Mouse (Mus musculus): ENCODE measurements at regions not wholly inside any gene's neighbourhood (a gene's known extent, or its start where the extent isn't known, plus 50 kb on each side); places are given as distances from the start of the nearest gene placed in this dataset.

GRCm38 (mm10) chr2:122863343-122863970, 98.4 kb downstream of the Sqor start:
- 70% methylated on average over 15 of the region's 15 CpGs for WGBS
- no peaks in the 10 kb centered on the region for H3K36me3 ChIP-seq
- no peaks in the 10 kb centered on the region for H3K9me3 ChIP-seq (replicated peaks)
- H3K27ac ChIP-seq (replicated peaks), result no peak overlapping the region
- H3K4me1 ChIP-seq, result no peaks in the 10 kb centered on the region
- no peak overlapping the region for H3K4me3 ChIP-seq
- H3K27me3 ChIP-seq (ENCODE audit: low read depth, poor library complexity, severe bottlenecking), result no peaks in the 10 kb centered on the region
- DNase-seq (ENCODE audit: low spot score), result no peak

DNA sequence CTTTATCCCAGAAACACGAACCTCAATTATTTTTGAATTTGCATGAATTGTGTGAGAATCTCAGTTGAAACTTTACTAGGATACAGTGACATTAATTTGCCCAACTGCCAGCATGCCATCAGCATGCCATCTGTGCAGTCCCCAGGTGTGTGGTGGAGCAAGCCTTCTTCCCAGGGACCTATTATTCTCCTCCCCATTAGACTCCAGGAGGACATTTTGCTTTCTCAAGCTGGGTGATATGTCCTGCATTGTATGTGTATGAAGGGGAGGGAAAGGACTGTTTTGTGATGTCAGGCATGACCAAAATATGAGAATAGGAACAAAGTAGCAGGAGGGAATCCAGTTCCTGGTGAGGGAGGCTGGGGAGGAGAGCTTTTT, 98.9 kb downstream of the Sqor start:
- 83% methylated on average over 1 of the region's 1 CpGs for WGBS
- no peak overlapping the region for H3K4me3 ChIP-seq
- H3K9me3 ChIP-seq (replicated peaks), result no peaks in the 10 kb centered on the region
- H3K4me1 ChIP-seq, result no peaks in the 10 kb centered on the region
- H3K27ac ChIP-seq (replicated peaks), result no peak overlapping the region
- H3K27me3 ChIP-seq (ENCODE audit: low read depth, poor library complexity, severe bottlenecking), result no peaks in the 10 kb centered on the region
- no peaks in the 10 kb centered on the region for H3K36me3 ChIP-seq
- DNase-seq (ENCODE audit: low spot score), result no peak

DNA sequence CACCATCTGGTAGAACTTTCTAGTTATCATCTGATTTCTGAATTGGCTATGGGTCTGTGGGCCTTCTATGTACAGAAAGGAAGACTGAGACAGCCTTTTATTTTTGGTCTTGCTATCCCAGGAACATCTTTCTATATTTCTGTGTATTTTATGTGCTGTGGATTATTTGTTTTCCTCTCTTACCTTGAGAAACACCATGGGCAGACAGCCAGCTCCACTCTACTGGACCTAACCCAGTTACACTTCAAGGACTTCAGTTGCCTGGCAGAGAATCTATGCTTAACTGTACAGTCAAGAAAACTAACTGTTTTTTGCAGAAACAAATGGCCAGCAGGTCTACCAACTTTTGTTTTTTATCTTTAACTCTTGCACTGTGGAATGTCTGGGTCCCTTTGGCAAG, 122.1 kb downstream of the Sqor start:
- Histone ChIP-seq H3K27me3 (ENCODE audit: low read depth, poor library complexity, severe bottlenecking) (no peaks in the 10 kb centered on the region), H3K36me3 (no peaks in the 10 kb centered on the region), H3K4me3 (no peak overlapping the region), H3K9me3 (replicated peaks) (peaks cover 11% of the 10 kb centered on the region; the same call in 1 of the 2 replicates), H3K27ac (replicated peaks) (no peak overlapping the region), H3K4me1 (no peaks in the 10 kb centered on the region)
- no peak for DNase-seq (ENCODE audit: low spot score)

- Histone ChIP-seq H3K4me3 (no peak overlapping the region), H3K27me3 (ENCODE audit: low read depth, poor library complexity, severe bottlenecking) (no peaks in the 10 kb centered on the region), H3K4me1 (no peaks in the 10 kb centered on the region), H3K9me3 (replicated peaks) (peaks cover 11% of the 10 kb centered on the region; the same call in 1 of the 2 replicates), H3K36me3 (no peaks in the 10 kb centered on the region), H3K27ac (replicated peaks) (no peak overlapping the region)
- no peak for DNase-seq (ENCODE audit: low spot score)
Measured at GRCm38 (mm10) chr2:122887526-122887925, 122.5 kb downstream of the Sqor start.

DNA sequence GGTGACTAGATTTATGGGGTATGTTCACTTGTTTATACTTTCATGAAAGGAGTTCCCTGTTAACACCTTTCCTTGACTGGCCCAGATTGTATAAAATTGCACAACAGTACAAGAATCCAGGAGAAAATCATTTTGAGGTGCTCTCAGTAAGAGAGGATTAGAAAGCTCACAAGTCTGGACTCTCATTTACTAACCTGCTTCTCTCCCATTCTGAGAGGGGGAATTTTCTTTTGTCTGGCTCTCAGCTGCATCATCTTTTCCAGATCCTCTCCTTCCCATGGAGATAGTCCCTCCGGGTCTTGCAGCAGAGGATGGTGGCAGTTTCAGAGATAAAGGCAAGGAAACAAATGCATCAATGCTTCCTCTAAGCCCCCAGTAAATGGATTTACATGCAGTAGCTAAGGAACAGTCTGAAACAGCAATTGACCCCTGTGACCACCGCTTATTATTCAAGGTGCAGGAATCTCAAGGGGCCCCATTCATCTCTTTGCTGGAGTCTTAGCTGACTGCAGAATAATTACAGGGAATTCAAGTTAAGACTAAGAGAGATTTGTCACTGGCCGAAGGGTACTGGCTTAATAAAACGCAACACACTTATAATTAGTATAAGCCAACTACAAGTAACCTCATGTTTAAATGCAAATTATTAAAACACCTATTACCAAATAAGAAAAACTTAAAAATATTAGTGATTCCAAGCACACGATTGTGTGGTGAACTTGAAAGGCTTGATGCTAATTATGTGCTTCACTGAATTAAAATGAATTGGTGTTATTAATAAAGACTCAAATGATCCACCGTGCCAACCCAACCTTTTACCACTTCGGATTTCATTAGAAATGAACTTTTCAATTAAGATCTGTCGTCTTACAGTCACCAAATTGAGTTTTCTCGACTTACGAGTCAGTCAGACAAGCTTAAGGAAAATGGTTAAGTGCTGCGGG, 140.4 kb downstream of the Sqor start:
- no peaks in the 10 kb centered on the region for H3K36me3 ChIP-seq
- H3K27me3 ChIP-seq (ENCODE audit: low read depth, poor library complexity, severe bottlenecking), result peaks cover 15% of the 10 kb centered on the region
- H3K27ac ChIP-seq (replicated peaks), result peak overlapping the region; percentile 61
- WGBS, result 28% methylated on average over 11 of the region's 11 CpGs
- 0 out of 2 replicates have a peak overlapping the region, but pooled peaks have one; percentile 10 for H3K4me3 ChIP-seq
- peaks cover 7% of the 10 kb centered on the region; the same call in 1 of the 2 replicates for H3K9me3 ChIP-seq (replicated peaks)
- peak; percentile 56 for DNase-seq (ENCODE audit: low spot score)
- peaks cover 19% of the 10 kb centered on the region for H3K4me1 ChIP-seq

- no peaks in the 10 kb centered on the region for H3K27me3 ChIP-seq (ENCODE audit: low read depth, poor library complexity, severe bottlenecking)
- no peak overlapping the region for H3K27ac ChIP-seq (replicated peaks)
- H3K36me3 ChIP-seq, result no peaks in the 10 kb centered on the region
- H3K4me1 ChIP-seq, result no peaks in the 10 kb centered on the region
- H3K9me3 ChIP-seq (replicated peaks), result no peaks in the 10 kb centered on the region
- DNase-seq (ENCODE audit: low spot score), result no peak
- 91% methylated on average over 1 of the region's 1 CpGs for WGBS
- no peak overlapping the region for H3K4me3 ChIP-seq
Measured at GRCm38 (mm10) chr2:122916772-122917171, 151.7 kb downstream of the Sqor start.

DNA sequence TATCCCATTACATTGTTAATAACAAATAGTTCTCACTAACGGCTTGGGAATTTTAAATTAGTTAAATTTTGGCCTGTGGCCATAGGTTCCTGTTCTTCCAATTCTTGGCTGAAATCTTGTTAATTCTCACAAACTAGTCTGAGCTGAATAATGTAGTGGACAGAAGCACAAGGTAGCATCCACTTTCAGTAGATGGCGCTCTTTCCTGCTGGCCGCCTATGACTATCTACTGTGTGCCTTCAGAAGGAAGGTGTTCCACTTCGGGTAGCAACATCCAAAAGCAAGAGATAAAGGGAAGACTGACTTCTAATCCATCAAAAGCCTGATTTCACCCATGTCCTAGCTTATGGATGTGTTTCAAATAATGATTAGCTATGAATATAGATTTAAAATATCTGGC, 172.9 kb downstream of the Sqor start:
- DNase-seq (ENCODE audit: low spot score), result no peak
- Histone ChIP-seq H3K27ac (replicated peaks) (no peak overlapping the region), H3K4me3 (no peak overlapping the region), H3K9me3 (replicated peaks) (no peaks in the 10 kb centered on the region), H3K36me3 (no peaks in the 10 kb centered on the region), H3K4me1 (no peaks in the 10 kb centered on the region), H3K27me3 (ENCODE audit: low read depth, poor library complexity, severe bottlenecking) (no peaks in the 10 kb centered on the region)
- 53% methylated on average over 4 of the region's 4 CpGs for WGBS

GRCm38 (mm10) chr2:122944841-122945240, 179.8 kb downstream of the Sqor start:
- Histone ChIP-seq H3K4me1 (peaks cover 23% of the 10 kb centered on the region), H3K27ac (replicated peaks) (no peak overlapping the region), H3K9me3 (replicated peaks) (no peaks in the 10 kb centered on the region), H3K36me3 (no peaks in the 10 kb centered on the region), H3K27me3 (ENCODE audit: low read depth, poor library complexity, severe bottlenecking) (no peaks in the 10 kb centered on the region), H3K4me3 (no peak overlapping the region)
- no peak for DNase-seq (ENCODE audit: low spot score)
- WGBS, result 60% methylated on average over 2 of the region's 2 CpGs

DNA sequence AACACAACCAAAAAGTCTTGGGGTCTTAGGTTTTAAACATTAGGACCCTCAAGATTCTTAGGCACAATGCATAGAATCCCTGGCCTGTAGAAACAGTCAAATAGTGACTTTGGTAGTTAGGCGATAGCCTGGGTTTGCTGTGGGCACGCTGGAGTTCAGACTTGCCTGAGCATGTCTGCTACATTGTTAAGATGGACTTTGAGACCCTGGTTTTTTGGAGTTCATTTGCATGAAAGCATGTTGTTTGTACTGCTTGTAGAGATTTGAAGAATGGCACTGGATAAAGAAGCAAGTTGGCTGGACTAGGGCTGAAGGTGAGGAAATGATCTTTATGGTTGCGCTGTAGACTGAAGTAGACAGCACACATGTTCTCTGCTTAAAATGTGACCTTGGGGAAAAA, 180.9 kb downstream of the Sqor start:
- Histone ChIP-seq H3K4me3 (no peak overlapping the region), H3K9me3 (replicated peaks) (no peaks in the 10 kb centered on the region), H3K27me3 (ENCODE audit: low read depth, poor library complexity, severe bottlenecking) (no peaks in the 10 kb centered on the region), H3K4me1 (peaks cover 23% of the 10 kb centered on the region), H3K36me3 (no peaks in the 10 kb centered on the region), H3K27ac (replicated peaks) (no peak overlapping the region)
- DNase-seq (ENCODE audit: low spot score), result no peak
- 84% methylated on average over 3 of the region's 3 CpGs for WGBS

- 92% methylated on average over 3 of the region's 3 CpGs for WGBS
- peaks cover 23% of the 10 kb centered on the region for H3K4me1 ChIP-seq
- H3K4me3 ChIP-seq, result no peak overlapping the region
- no peaks in the 10 kb centered on the region for H3K27me3 ChIP-seq (ENCODE audit: low read depth, poor library complexity, severe bottlenecking)
- no peaks in the 10 kb centered on the region for H3K9me3 ChIP-seq (replicated peaks)
- H3K27ac ChIP-seq (replicated peaks), result no peak overlapping the region
- no peak for DNase-seq (ENCODE audit: low spot score)
- no peaks in the 10 kb centered on the region for H3K36me3 ChIP-seq
Measured at GRCm38 (mm10) chr2:122949031-122949430, 184.0 kb downstream of the Sqor start.

GRCm38 (mm10) chr2:122961701-122962100, 196.7 kb downstream of the Sqor start:
- 87% methylated on average over 4 of the region's 4 CpGs for whole genome bisulfite sequencing
- no peak overlapping the region for H3K4me3 ChIP-seq
- no peak overlapping the region for H3K27ac ChIP-seq (replicated peaks)
- no peaks in the 10 kb centered on the region for H3K4me1 ChIP-seq
- H3K27me3 ChIP-seq (ENCODE audit: low read depth, poor library complexity, severe bottlenecking), result no peaks in the 10 kb centered on the region
- DNase-seq (ENCODE audit: low spot score), result no peak
- no peaks in the 10 kb centered on the region for H3K9me3 ChIP-seq (replicated peaks)
- no peaks in the 10 kb centered on the region for H3K36me3 ChIP-seq

GRCm38 (mm10) chr2:122968809-122969628, 204.0 kb downstream of the Sqor start:
- no peaks in the 10 kb centered on the region for H3K27me3 ChIP-seq (ENCODE audit: low read depth, poor library complexity, severe bottlenecking)
- H3K36me3 ChIP-seq, result no peaks in the 10 kb centered on the region
- 91% methylated on average over 10 of the region's 10 CpGs for WGBS
- H3K9me3 ChIP-seq (replicated peaks), result no peaks in the 10 kb centered on the region
- no peak for DNase-seq (ENCODE audit: low spot score)
- no peak overlapping the region for H3K27ac ChIP-seq (replicated peaks)
- no peaks in the 10 kb centered on the region for H3K4me1 ChIP-seq
- no peak overlapping the region for H3K4me3 ChIP-seq
